Mouse (Mus musculus): ENCODE data around the gene Slc5a4b.
"Not testable (repeated sequence)": the region's sequence is repeated elsewhere in the genome, so short reads cannot be mapped to it uniquely, and the experiment has no call there.

Gene Slc5a4b

DNA sequence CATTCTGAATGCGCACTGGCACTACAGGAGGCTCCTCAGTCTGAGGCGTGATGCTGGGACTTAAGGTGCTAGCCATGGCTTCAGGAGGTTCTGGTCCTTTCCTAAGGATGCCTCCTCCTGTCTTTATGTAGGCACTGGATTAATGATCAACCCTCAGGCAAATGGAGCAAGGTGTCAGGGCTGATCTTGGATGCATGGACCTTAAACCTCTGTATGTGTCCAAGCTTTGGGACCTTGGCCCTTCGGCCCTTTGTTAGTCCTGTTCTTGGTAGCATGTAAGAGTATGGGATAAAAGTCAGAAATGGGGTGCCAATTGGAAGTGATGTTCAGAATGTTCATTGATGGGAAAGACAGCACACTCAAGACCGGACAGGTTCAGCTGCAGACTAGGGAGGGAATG, at the start of gene Slc5a4b:
TSS of gene Slc5a4b (minus strand) at position 101 of the 400 bp plus-strand sequence.
- no peak for DNase-seq (ENCODE audit: low read depth, low spot score)

DNA sequence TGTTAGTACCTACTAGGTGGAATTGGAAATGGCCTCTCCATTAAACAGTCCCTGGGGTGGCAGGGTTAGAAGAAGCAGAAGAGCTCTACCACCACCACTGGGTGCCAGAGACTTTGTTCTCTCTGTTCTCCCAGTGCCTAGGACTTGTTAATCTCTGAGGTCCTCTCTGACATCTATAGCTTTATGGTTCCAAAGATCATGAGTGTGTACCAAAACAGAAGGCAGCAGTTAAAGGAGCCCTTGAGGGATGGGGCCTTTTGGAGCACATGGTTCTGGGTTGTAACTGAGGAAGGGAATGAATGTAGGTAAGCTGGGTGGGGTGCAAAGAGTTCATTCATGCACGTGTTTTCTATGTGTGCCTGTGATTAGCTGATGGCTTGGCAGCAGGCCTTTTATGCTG, 47.2 kb upstream of the Slc5a4b start:
- no peak for DNase-seq (ENCODE audit: low read depth, low spot score)

DNA sequence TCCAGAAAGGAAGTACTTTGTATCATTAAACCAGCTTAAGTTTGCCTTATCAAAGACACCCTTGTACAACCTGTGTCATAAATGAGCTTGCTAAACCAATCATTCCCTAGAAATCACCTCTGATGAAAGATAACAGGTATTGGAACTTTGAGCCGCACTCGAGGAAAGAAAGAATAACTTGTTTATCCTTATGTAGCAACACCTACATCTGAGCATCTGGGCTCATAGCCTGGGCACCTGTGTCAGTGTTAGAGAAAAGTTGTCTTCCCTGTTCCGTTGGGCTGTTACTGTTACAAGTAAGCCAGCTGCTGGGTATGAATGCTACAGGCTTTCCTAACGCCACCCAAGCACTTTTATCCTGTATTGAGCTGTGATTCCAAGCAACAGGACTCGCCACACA, 46.8 kb upstream of the Slc5a4b start:
- no peak for DNase-seq (ENCODE audit: low read depth, low spot score)

DNA sequence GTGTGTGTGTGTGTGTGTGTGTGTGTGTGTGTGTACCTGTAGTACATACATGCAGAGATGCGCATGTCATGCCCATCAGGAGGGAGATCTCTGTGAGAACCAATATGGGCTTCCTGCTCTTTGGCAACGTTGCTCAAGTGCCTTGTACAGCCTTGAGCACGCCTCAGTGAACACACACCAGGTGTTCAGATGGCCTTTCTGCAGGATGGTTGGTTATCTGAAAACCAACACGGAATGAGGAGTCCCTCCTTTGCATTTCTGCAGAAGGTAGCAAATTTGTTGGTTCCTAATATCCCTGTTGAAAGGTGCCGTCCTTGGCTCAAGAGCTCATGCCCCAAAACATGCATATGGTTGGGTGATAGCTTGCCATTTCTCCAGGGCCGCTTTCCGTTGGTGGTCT, 45.1 kb upstream of the Slc5a4b start:
- no peak for DNase-seq (ENCODE audit: low read depth, low spot score)

DNA sequence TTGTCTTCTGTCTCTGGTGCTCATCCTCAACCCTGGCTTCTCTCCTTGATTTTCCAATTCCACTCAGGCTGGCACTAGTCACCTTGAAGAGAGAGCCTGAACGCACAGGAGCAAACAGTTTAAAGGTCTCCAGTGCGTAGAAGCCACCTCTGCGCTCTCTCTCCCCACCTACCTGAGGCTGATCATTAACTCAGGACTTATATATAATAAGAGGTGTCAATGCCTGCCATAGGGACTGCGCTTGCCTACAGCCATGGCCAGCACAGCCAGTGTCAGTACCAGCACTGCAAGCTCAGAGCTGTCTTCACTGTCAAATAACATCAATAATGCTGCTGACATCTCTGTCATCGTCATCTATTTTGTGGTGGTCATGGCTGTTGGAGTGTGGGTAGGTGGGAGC, 36.5 kb upstream of the Slc5a4b start, which contains the start of gene Slc5a4a:
TSS of gene Slc5a4a (plus strand) at position 174 of the 400 bp plus-strand sequence.
- DNase-seq (ENCODE audit: low read depth, low spot score) = no peak

DNA sequence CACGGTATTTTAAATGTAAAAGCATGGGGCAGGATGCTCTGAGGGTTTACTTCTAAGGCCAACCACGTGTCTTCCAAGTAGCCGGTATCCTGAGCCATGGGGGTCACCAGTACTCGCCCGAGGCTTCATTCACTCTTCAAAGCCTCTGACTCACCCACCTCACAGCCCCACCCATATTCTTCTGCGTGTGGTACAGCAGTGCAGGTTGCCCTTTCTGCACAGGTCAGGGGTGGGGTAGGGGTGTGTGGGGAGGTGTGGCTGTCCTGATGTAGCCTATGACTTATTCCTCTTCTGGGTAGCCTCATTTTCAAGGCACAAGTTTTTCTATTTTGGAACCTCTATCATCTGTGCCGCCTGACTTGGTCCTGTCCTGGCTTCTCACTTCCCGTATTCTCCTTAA, 36.1 kb upstream of the Slc5a4b start:
- no peak for DNase-seq (ENCODE audit: low read depth, low spot score)

DNA sequence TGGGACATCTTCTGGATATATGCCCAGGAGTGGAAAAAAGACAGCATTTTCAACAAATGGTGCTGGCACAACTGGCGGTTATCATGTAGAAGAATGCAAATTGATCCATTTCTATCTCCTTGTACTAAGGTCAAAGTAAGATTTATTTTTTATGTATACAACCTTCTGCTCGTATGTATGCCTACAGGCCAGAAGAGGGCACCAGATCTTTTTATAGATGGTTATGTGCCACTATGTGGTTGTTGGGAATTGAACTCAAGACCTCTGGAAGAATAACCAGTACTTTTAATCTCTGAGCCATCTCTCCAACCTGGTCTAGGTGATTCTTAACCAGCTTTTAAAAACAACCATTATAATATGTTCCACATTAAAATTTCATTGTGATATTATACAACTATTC, 25.6 kb upstream of the Slc5a4b start:
- no peak for DNase-seq (ENCODE audit: low read depth, low spot score)

DNA sequence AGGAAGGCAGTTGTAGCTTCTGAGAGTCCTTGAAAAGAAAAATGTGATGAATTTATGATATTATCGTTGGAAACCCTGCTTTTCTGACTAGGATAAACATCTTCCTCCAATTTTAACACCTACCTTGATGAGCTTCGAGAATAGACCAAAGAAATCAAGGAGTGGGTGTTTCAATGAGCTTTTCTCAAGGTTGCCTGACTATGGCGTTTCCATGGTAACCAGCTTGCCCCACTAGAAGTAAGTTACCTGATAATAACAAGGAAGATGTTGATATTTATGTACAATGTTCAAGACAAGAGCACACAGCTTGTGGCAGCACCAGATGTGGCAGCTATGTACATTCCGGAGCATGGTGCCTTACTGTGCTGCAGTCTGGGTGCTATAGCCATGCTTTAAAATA, 21.7 kb upstream of the Slc5a4b start:
- DNase-seq (ENCODE audit: low read depth, low spot score) = no peak

DNA sequence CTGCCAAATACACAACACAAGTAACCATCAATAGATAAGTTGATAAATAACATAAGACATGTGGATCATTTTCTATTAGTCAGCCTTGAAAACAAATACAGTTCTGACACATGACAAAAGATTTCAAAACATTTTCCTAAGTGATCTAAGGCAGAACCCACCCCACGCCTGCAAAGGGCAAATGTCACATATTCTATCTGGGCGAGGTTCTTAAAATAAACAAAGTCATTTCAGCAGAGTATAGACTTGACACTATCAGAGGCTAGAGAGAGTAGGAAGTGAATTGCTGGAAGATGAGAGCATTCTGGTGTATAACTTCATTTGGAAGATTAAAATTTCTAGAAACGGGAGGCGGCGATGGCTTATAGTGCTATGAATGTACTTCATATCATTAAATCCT, 10.7 kb upstream of the Slc5a4b start:
- DNase-seq (ENCODE audit: low read depth, low spot score) = no peak

DNA sequence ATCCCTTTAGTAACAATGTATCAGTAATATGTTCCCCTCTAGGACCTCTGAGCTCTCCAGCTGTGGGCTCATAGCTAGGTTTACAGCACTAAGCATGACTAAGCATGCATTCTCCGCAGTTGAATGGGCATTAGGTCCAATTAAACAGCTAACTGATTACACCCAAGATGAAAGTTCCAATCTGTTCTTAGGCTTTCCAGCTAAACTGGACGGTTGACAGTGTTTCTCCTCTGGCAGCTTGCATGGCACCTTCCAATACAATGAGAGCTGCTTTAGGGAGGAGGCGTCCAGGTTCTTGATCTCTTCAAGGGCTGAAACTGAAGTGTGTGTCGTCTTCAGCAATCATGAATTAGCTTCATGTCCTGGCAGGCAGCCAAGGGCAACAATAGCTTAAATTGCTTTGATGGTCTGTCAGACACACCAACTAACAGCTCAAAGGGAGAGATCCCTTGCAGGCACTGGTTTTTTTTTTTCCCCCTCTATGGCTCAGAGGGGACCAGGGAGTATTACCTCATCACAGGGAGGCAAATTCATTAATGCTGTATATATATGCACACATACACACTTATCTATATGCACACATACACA, 9.5 kb upstream of the Slc5a4b start:
- DNase-seq (ENCODE audit: low read depth, low spot score) = no peak

DNA sequence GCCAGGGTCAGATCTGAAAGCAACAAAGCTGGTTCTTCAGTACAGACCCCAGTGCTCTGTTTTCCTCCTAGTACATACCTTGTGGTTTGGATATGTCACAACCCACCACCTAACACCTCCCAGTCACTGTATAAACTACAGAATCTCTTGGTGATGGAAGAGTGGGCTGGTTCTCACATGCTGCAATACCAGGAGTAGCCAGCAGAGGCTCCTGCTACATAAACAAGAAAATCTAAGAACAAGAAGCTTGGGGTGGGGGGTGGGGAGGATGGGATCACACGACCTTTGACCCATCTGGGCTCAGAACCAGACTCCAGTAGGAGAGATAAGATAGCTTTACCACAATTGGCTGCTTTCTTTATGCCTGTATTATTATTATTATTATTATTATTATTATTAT, 8.0 kb upstream of the Slc5a4b start:
- DNase-seq (ENCODE audit: low read depth, low spot score) = peak; percentile 23

DNA sequence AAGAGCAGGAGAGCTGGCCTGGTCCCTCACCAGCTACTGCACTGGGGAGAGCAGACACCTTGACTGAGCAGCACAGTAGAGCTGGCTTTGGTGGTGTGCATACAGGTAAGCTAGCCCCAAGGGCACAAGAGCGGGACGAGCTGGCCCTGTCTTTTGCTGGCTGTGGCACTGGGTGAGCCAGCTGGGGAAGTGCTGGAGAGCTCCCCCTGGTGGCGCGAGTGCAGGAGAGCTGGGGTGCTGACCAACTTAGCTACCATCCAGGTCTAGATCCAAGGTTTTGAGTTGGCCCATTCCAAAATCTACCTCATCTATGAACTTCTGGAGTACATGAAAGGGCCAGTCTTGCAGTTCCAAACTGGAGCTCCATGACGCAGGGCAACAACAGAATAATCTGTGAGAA, 7.2 kb upstream of the Slc5a4b start:
- peak; percentile 44 for DNase-seq (ENCODE audit: low read depth, low spot score)

DNA sequence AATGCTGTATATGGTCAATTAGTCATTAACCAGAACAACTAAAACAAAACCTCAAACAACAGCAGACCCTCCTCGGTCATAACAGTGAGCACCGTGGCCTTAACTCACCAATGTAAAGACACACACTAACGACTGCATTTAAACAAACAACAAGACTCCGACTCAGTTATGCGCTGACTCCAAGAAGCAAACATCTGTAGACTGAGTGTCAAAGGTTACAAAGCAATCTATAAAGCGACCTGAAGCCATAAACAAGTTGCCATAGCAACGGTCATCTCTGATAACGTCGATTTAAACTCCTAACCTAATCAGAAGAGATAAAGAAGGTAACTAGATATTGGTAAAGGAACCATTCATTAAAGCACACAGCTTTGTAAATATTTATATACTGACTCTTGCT, 13.4 kb downstream of the Slc5a4b start:
- no peak for DNase-seq (ENCODE audit: low read depth, low spot score)

DNA sequence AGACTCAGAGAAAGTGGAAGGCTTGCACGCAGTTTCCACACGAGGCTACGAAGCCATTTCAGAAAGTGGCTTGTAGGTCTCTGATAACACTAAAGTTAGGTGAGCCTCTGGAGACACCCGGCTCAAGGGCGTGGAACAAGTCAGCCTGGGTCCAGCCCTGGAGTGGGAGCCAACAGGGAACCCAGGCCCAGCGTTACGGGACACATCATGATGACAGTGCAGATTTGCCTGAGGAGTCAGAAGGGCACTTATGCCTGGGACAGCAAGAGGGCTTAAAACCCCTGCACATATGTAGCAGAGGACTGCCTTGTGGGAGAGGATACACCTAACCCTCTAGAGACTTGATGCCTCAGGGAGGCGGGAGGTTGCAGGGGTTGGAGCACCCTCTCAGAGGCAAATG, 14.2 kb downstream of the Slc5a4b start:
- DNase-seq (ENCODE audit: low read depth, low spot score) = no peak

DNA sequence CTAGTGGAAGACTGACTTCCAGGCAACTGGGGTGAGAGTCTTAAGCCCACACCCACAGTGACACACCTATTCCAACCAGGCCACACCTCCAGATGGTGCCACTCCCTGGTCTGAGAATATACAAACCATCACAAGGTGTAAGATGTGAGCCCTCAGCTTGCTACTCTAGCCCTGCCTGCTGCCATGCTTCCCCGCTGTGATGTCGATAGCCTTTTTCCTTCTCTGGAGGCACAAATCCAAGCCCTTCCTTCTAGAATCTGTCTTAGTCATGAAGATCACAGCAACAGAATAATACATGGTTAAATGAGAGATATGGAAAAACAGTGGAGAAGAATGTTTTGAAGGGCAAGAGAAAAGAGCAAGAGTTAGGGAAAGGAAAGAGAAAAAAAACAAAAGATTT, 33.8 kb downstream of the Slc5a4b start:
- DNase-seq (ENCODE audit: low read depth, low spot score) = not testable (repeated sequence)

DNA sequence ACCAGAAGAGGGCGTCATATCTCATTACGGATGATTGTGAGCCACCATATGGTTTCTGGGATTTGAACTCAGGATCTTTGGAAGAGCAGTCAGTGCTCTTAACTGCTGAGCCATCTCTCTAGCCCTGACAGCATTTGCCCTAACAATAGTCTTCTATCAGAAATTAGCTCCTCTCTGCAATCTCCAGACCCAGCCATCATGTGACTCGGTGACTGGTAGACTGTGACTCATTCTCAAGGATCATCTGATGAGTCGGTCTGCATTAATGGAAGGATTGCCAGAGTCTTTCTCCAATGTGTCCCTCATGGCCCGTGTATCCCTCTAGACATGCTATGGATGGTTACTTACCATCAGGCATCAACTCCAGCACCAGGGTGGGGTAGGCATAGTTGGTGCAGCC, 38.7 kb downstream of the Slc5a4b start:
- DNase-seq (ENCODE audit: low read depth, low spot score) = not testable (repeated sequence)

DNA sequence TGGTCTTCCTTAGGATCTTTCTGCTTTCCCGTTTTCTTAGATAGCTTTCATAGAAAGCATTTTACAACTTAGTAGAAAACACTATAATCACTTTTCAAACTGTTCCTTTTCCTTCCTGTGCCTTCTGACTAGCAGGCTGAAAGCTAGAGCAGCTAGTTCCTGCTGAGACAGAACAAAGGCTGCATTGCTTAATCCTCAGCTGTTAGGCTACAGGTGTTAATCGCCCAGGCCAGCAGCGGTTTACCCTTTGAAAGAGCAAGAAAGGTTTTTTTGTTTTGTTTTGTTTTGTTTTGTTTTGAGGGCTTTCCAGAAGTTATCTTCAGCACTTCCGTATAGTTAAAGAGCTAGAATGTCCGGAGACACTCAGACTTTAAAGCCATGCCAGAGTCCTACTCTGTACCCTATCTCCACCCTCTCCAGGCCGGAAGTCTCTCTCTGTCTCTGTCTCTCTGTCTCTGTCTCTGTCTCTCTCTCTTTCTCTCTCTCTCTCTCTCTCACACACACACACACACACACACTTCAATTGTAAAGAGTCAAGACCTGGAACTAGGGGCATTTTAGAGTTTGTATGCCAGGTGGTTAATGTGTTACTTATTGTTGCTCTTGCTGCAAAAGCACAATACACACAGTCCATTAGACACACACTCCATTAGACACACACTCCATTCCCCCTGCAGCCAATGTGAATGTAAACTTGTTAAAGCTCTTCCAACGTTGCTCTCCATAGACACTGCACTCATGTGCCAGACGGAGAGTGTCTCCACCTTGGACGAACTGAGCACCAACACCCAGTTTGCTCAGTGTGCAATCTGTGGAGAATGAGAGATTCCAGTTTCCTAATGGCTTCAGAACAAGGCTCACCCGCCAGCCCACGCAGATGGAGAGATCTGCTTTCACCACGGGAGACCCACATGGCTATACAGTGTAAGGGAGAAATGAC, 42.8 kb downstream of the Slc5a4b start:
- peak; percentile 40 for DNase-seq (ENCODE audit: low read depth, low spot score)

DNA sequence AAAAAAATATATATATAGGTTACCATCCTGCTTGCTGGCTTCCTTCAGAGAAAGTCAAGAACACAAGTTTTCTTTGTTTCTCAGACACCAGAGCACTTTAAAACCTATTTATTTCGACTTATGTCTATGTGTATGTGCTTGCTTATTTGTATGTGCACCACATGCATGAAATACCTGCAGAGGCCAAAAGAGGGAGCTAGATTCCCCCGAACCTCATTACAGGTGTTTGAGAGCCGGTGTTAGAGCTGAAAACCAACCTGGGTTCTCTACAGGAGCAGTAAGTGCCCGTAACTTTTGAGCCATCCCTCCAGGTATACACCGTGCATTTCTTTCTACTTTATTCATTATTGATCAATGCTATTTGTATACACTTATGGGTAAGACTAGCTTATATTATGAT, 48.3 kb downstream of the Slc5a4b start:
- no peak for DNase-seq (ENCODE audit: low read depth, low spot score)

DNA sequence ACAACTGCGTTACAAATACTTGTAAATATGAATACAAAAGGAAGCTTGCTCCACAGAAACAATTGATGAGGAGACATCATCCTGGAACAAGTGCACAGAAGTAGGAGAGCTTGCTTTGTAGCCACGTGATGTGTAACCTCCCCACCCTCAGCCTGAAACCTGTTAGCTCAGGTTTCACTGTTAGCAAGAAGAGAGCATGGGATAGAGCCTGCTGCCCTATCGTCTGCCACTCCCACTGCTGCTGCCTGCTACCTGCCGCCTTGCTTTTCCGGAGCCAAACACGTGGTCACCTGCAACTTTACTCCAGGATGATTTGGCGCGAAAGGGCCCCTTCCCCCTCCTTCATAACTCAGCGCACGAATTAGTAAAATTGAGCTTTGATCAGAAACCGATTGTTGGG, 58.9 kb downstream of the Slc5a4b start:
- no peak for DNase-seq (ENCODE audit: low read depth, low spot score)

DNA sequence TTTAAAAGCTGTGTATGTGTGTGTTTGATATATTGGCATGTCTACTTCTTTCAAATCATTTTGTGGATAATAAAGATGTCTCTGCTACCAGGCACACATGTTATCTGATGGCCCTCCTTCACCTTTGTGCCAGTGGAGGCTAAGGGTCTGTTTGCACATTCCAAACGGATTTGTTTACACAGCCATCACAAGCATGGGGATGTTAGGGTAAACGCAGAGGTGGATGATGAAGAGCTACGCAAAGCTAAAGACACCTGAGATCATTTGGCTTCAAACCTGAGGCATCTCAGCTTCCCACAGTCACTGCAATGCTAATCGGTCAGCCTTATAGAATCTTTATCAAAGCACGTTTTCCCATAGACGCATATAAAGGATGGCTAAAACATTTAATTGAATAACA, 61.8 kb downstream of the Slc5a4b start:
- no peak for DNase-seq (ENCODE audit: low read depth, low spot score)

DNA sequence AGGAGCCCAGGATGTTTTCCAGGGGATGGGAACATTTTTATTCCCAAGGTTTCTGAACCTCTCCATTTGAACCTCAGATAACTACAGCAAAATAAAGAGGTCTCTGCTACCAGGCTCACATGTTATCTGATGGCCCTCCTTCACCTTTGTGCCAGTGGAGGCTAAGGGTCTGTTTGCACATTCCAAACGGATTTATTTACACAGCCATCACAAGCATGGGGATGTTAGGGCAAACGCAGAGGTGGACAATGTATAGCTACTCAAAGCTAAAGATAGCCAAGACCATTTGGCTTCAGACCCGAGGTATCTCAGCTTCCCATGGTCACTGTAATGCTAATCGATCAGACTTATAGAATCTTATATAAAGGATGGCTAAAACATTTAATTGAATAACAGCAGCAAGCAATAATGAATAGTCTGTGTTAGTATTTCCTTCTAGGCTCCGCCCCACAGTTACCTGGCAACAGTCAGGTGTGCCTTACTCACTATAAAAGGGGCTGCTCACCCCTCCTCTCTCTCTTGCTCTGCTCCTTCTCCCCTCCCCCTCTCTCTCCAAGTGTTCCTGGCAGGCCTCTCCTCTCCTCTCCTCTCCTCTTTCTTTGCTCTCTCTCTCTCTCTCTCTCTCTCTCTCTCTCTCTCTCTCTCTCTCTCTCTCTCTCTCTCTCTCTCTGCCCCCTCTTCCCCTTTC, 63.4 kb downstream of the Slc5a4b start:
- no peak for DNase-seq (ENCODE audit: low read depth, low spot score)

DNA sequence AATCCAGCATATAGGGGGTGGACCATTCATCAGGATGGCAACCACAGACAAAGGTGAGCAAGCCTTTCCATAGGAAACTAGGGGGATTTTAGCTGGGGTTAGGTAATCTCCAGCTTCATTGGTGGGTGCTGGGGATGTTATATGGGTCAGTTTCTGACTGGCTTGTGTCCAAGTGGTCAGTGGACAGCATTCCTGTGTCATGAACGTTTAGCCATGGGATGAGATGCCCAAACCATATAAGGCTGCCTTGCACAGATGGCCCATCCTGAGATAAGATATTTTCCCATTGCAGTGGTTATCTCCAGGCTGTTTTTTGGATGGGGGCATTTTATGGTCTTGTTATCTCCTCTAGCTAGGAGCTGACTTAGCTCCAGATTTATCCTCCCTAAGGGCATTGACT, 64.0 kb downstream of the Slc5a4b start:
- no peak for DNase-seq (ENCODE audit: low read depth, low spot score)

DNA sequence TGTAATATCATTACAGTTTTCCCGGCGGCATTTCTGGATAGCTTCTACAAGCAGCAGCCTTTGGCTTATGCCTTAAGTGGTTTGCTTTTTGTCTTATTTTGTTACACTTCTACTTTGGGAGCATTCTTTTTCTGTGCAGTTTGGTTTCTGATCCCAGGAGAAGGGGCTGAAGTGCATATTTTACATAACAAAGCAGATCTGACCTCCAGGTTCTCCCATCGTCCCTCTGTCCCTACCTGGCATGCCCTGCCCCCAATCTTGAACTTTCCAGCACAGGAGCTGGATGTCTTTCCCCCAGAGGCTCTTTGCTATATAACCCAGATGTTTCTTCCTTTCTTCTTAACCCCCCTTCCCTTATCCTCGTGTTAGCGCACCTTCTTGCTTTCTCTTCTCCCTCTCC, 65.4 kb downstream of the Slc5a4b start:
- no peak for DNase-seq (ENCODE audit: low read depth, low spot score)
